Mouse (Mus musculus) v-Abl transformed pro-B cells (cell line): ENCODE results near the gene Slc27a5.

Experiments
- in situ Hi-C, 2 experiments: fragments of 400-800 bp; cut with MboI; formaldehyde crosslinking; loops; one replicate each; pipeline ENCODE4 v1.15.1; 2025; ENCODE audit not compliant: unreplicated experiment in 2 of 2

The Slc27a5 gene

DNA sequence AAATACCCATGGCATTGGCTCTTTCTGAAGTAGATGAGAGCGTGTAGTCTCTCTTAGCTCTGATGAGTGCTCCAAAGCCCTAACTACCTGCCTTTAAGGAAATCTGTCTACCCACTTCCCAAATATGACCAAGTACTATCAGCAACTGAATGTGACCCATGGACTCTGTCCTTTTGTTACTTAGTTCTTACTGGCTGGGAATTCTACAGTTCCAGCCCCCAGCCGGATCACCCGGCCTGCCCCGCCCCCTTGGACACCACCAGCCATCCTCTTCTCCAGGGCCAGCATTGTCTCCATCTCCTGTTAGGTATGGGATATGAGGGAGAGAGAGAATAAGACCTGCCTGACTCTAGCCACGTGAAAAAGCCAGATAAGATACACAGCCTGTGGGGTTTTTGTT is at the start of gene Slc27a5:
Slc27a5 (minus strand) TSS at position 140 of the 400 bp plus-strand sequence.
- in situ Hi-C loops = loop anchor here in 1 of 2 experiments (25.0 kb wide), 1 partner anchor 511 kb away; the partner anchor contains the start of gene Zfp606

DNA sequence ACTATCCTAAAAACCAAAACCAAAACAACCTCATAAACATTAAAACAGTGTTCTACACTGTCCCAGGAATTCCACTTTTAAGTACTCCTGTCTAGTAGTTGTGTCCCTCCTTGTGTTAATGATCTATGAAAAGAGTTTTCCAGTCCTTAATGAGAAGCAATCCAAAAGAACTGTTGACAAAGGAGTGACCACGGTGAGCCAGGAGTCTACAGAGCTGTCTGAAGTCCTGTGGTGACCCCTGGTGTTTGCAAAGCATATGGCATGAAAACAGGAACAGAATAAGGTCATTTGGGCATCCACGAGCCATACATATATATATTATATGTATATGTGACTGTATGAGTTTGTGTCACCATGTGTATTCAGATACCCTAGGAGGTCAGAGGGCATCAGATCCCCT is 48.1 kb upstream of the Slc27a5 start:
- in situ Hi-C loops = loop anchor here (5.0 to 10.0 kb wide), 3 partner anchors 39 to 134 kb away; no protein-coding TSS in a partner anchor

DNA sequence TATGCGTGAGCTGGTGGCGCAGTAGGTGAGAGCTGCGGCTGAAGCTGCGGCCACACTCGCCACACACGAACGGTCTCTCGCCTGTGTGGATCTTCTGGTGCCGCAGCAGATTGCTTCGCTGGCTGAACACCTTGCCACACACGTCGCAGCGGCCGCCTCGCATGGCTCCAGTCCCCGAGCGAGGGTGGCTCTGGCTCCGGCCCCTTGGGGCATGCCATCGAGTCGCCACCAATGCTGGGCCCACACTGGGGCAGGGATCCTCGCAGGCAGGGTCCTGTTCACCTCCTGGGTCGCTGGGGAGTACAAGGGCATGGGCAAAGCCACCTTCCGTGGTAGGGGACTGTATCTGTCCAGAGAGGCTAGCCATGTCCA is 46.2 kb upstream of the Slc27a5 start:
- in situ Hi-C loops = loop anchor here (5.0 to 10.0 kb wide), 3 partner anchors 37 to 132 kb away; no protein-coding TSS in a partner anchor

DNA sequence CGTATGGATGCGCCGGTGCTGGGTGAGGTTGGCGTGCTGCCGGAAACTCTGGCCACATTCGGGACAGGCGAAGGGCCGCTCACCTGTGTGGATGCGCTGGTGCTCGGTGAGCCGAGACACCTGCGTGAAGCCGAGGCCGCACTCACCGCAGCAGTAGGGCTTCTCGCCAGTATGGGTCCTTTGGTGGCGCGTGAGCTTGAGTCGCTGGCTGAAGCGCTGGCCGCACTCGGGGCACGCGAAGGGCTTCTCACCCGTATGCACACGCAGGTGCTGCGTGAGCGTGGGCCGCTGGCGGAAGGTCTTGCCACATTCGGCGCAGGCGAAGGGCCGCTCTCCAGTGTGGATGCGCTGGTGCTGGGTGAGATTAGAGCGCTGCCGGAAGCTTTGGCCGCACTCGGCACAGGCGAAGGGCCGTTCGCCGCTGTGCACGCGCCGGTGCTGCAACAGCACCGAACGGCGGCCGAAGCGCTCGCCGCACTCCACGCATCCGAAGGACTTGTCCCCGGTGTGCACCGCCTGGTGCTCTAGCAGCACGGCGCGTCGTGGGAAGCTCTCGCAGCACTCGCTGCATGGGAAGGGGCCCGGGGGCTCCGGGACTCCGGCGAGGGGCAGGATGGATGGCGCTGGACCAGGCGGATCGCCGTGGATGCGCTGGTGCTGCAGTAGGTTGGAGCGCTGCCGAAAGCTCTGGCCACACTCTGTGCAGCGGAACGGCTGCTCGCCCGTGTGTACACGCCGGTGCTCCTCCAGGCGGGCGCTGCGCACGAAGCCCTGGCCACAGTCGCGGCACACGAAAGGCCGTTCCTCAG is 45.7 kb upstream of the Slc27a5 start:
- in situ Hi-C loops = loop anchor here (5.0 to 10.0 kb wide), 3 partner anchors 36 to 131 kb away; no protein-coding TSS in a partner anchor

DNA sequence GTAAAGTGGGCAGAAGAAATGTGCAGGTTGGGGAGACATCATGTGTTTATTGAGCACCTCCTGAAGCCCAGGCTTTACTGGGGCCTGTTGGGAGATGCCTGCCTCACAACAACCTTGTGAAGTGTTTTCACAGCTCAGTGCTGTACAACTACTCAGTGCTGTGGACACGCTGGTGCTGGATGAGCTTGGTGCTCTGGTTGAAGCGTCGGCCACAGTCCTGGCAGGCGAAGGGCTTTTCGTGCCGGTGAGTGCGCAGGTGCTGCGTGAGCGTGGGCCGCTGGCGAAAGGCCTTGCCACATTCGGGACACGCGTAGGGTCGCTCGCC is 45.1 kb upstream of the Slc27a5 start:
- in situ Hi-C loops = loop anchor here (5.0 to 10.0 kb wide), 3 partner anchors 36 to 131 kb away; no protein-coding TSS in a partner anchor

DNA sequence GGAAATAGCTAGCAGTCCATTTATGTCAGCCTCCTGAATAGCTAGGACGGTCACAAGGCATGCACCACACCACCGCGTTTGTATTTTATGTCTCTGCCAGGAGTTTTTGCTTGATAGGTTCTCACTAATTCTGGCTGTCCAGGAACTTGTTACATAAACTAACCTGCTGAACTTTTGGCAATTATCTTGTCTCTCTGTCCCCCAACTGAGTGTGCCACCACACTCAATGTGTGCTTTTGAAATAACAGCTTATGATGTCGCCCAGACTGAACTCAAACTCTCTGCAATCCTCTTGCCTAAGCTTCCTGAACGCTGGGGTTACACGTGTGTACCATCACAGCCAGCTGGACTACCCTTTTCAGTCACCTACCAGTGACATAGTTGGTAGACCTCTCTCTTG is 44.5 kb upstream of the Slc27a5 start:
- in situ Hi-C loops = loop anchor here (5.0 to 10.0 kb wide), 3 partner anchors 35 to 130 kb away; no protein-coding TSS in a partner anchor

DNA sequence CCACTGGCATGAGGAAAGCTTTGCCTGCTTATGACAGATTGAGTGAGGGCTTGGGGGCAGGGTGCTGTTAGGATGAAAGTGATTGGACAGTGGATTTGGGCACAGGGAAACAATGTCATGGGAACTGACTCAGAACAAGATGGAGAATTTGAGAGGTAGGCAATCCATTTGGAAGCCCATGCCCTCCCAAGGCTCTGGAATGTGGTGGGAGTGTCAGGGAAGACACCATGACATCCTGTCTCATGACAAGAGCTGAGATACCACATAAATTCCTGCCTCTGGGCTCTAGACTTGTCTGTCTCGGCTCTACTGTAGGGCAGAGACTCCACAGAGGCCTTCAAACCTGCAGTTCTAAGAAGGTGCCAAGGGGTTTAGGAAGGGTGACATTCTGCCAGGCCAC is 43.3 kb upstream of the Slc27a5 start:
- in situ Hi-C loops = loop anchor here (5.0 to 10.0 kb wide), 3 partner anchors 34 to 129 kb away; no protein-coding TSS in a partner anchor

DNA sequence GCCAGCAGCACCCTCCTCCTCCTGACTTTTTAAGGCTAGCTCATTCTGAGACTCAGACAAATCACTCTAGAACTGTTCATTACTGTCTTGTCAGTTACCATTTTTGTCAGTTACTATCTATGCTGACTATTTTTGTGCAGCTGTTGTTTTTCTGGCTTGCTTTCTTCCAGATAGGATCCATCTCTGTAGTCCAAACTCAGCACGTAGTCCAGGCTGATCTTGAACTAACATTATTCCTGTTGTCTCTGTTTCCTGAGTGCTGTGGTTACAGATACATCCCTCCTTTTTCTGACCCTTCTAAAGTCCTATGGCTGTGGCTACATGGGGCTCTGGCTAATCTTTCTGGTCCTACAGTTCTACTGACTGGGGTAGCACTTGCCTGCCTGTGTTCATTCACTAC is 41.2 kb upstream of the Slc27a5 start:
- in situ Hi-C loops = no loop called here

DNA sequence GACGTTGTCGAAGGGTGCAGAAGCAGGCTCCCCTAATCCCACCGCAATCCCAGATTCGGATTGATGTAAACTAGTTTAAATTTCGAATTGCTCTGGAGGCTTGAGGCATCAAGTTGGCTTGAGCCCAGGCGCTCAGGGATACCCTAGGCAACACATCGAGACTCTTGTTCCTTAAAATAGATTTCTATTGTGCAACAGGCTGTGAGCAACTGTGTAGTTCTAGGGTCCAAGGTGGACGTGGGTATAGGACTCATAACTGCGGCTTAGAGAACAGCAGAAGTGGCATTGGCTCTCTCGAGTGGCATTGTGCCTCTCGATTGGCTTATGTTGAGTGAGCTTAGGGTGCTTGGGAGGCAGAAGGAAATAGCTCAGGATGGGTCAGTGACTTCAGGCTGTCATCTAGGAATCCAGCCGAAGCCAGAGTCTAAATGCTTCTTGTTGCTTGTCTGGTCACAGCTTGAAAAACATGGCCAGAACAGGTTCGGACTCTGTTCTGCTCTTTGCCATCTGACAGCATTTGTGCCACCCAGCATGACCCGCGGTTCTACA is 40.7 kb upstream of the Slc27a5 start:
- in situ Hi-C loops = no loop called here

DNA sequence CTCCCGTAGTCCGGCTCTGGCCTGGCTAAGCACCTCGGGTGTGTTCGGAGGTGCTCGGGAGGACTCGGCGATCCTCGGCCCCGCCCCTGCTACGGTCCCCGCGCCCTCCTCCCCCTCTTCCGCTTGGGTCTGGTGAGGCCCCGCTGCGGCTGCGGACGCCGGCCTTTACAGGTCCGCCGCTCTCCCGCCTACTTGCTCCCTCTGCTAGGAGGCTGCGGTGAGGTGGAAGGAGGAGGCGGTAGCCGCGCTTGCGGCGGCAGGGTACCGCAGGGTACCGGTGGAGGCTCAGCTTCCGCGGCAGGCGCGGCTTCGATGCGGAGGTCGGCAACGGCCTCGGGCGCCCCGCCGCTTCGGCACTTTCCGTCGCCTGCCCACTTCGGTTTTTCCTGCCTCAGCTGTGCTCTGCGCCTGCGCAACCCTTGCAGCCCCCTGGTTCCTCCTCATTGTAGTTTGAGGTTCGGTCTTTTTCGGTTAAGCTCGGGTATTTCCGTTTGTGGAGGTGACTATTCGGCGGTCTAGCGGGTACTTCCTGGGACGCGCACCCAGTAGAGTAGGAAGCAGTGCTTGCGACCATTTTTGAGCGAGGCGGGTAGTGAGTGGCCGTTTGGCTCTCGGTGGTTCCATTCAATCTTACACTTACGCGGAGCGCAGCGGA is 40.0 kb upstream of the Slc27a5 start, which contains the start of gene Ube2m:
Ube2m (minus strand) TSS at position 375 of the 655 bp plus-strand sequence.
- in situ Hi-C loops = no loop called here

DNA sequence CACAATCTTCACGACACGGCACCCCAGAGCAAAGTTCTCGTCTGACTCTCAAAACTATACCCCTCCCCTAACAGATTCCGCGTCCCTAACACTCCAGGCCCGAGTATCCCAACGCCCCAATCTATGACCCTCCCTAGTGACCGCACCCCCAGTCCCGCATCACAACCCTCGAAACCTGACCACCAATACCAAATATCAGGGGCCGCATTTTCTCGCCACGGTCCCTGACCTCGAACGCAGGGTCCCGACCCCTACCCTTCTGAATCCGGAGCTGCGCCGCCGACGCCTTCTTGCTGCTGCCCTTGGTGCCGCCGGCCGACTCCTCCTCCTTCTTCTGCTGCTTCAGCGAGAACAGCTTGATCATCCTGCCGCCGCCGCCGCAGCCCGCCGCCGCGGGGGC is 39.4 kb upstream of the Slc27a5 start:
- in situ Hi-C loops = no loop called here

DNA sequence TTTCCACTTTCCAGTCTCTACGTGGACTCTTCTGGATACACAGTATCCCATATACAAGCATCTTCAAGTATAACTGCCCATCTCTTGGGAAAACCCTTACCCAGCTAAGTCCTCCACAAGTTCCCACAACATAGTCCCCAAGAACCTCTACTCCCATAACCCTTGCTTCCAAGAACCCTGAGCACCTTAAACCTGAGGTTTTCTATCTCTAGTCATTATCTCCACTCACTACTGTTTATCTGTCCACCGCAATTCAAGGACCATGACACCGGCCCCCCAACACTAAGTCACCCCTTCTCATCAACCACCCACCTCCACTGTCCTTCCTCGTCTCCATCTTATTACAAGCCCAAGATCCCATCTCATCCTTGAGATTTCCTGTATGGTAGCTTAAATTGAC is 38.8 kb upstream of the Slc27a5 start:
- in situ Hi-C loops = no loop called here

DNA sequence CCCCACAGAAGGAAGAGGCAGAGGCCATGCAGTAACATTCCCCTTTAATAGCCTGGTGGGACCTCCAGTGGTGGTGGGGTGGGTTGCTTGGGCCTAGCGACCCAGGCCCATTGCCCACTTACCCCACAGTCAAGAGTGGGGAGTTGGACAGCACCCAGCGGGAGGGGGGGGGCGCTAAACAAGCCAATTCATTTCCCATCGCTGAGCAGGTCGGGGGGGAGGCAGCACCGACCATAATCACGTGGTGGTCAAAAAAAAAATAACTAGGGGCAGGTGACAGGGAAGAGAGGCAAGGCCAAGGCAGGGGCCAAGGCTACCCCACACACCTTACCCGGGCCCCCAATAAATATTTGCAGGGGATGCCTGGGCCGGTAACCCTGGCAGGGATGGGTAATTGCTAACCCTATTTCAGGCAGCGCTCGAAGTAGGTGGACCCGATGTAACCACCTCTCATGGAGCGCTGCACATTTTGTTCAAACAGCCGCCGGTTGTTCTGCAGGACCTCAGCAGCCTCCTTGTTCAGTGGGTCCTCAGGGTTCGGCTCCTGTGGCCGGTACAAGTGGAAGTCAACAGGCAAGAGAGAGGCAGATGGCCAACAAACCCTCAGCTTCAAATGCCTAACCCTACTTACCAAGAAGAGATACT is 37.3 kb upstream of the Slc27a5 start:
- in situ Hi-C loops = no loop called here

DNA sequence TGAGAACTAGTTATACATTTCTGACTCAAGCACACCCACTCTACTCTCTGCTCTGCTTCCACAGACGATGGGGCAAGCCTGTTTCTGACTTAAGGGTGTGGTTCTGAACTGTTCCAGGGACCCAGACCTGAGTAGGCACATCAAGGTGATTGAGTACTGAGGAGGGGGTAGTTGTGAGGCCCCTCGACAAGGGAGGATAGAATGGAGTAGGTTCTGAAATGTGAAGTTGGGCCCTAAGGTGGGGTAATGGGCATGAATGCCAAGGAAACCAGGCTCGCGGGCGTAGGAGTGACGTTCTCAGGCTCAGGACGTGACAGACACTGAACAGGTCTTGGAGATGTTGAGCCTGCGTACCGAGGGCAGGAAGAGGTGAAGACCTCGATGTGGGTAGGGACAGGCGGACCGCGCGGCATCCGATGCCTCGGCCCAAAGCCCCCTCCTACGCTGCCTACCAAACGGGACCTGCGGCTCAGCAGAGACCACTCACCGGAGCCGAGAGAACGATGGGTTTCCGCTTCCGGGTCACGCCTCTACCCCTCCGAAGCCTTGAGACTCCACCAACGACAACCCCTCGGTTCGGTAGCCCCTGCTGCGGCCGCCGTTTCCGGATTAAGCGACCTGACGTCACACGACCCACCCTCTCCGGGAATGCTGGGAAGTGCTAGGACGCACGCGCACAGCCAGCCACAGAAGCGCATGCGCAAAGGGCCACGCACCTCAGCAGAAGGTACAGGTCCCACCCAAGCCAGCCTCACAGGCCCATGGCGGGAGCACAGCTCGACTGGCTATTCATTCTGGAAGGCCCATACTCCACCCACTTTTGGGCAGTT is 36.4 kb upstream of the Slc27a5 start, which contains the start of gene Chmp2a:
Chmp2a (minus strand) TSS at position 660 of the 830 bp plus-strand sequence.
- in situ Hi-C loops = no loop called here

DNA sequence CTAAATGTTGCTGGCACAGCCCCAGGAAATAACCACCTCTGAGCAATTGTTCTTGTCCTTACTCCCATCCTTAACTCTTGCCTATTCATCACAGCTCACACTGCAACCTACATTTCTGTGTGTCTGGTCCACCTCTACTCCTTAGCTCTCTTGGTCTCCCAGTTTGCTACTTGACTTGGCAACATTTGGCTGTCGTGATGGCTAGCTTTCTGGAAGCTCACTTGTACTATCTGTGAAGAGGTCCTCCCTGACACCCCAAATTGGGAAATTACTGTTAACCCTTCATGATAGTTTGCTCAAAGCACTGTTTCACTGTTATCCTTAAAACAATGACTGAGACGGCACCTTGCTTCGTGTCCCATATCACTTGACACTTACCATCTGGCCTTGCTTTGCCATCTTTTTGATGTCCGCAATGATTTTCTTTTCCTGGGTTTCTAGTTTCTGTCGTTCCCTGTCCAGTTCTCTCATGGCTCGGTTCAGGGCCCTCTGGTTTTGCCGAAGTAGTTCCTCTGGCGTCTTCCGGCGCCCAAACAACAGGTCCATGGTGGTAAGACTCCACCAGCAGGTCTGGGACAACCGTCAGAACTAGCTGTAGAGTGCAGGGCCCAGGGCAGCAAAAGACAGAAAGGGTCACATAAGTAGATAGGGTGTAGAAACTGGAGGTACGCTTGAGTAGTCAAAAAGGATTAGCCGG is 35.6 kb upstream of the Slc27a5 start:
- in situ Hi-C loops = no loop called here

DNA sequence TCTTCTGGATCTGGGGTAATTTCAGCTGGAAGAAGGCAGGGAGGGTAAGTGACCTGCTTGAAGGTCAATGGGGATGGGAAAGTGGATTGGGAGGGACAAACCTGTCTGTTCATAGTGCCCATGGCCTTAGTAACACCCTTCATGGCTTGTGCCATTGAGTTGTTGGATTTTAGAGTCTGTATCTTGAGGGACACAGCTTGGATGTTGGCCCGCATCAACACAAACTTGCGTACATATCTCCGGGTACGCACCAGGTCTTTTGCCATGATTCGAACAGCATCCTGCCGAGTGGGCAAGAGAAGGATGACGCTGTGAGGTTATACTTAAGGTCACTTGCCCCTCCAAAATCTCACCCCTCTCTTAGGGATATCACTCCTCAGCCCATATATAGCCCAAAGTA is 34.5 kb upstream of the Slc27a5 start:
- in situ Hi-C loops = no loop called here

DNA sequence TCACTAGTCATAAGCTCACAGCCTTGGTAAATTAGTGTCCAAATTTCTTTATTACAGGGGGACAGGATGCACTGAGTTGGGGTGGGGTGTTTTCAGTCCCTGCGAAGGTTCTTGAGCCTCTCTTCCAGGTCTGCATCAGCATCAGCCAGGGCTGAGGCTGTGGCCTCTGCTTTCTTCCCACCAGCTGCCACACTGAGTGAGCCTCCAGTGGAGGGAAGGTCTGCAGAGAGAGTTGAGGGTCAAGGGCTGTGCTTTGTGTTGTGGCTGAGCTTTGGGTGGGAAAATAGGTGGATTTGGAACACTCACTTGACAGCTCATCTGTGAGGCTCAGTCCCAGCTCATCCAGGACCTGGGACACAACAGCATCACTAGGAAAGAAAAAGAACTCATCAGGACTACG is 34.0 kb upstream of the Slc27a5 start:
- in situ Hi-C loops = no loop called here

DNA sequence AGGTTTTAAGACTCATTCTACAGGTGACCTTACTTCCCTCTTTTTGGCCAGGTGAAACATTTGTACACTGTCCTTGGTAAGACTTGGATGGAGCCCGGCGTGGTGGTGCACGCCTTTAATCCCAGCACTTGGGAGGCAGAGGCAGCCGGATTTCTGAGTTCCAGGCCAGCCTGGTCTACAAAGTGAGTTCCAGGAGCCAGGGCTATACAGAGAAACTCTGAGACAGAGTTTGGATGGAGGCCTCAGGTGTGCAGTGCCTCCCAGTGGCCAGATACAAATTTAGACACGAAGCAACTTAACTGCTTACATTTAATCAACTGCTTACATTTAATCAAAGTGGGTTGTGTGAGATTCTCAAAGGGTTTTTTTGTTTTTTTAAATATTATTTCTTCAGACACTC is 33.1 kb upstream of the Slc27a5 start:
- in situ Hi-C loops = no loop called here

DNA sequence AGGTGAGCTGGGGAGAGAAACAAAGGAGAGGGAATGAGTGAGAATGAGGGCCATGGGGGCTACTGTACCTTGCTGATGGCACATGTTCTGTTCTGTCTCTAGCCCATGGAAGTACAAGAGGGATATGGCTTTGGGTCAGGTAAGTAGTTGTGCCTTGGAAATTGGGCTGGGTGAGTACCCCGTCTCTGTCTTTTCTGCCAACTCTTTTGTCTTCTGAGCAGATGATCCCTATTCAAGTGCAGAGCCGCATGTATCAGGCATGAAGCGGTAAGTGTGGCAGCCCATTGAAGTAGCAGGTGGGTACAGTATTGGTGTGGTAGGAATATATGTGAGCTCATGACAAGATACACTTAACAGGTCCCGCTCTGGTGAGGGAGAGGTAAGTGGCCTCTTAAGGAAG is 31.0 kb upstream of the Slc27a5 start:
- in situ Hi-C loops = loop anchor here in 1 of 2 experiments (10.0 kb wide), 1 partner anchor 64 kb away; the partner anchor contains the start of gene Zfp324
